Mouse (Mus musculus) liver, adult 2 months (tissue): ENCODE measurements around the gene Pttg1ip. TPM values are rescaled to one million over a fixed set of nuclear protein-coding genes. Genes with fewer than 3 reads are reported as not detected.
A peak's percentile ranks its signal among the peaks of the same experiment; 100 is the strongest.

ENCODE experiments used
- DNase-seq: peaks from one replicate; pipeline ENCODE4 v3.0.0-alpha.2; 2011; ENCODE audit warnings: low read depth, low spot score; ENCODE audit errors: extremely low read depth
- H3K27ac ChIP-seq: fragments of 200-500 bp; replicated peaks from 2 replicates; pipeline ENCODE4 v1.5.1; 2012; ENCODE audit warnings: low read depth, mild to moderate bottlenecking, control low read depth, inconsistent platforms, low read length; ENCODE audit not compliant: insufficient read depth
- H3K27me3 ChIP-seq: fragments of 200-500 bp; 2 replicates; pipeline ENCODE4 v1.6.1; 2012; ENCODE audit warnings: mild to moderate bottlenecking, moderate library complexity, low read length, inconsistent platforms; ENCODE audit not compliant: control insufficient read depth, insufficient read depth
- H3K36me3 ChIP-seq: fragments of 200-500 bp; 2 replicates; pipeline ENCODE4 v1.6.1; 2012; ENCODE audit warnings: low read length, inconsistent platforms; ENCODE audit not compliant: control insufficient read depth, insufficient read depth
- H3K4me1 ChIP-seq: fragments of 200-500 bp; 2 replicates; pipeline ENCODE4 v1.6.1; 2011; ENCODE audit warnings: low read length; ENCODE audit not compliant: control insufficient read depth, insufficient read depth
- H3K4me3 ChIP-seq: fragments of 200-500 bp; 2 replicates; pipeline ENCODE4 v1.5.1; 2011; ENCODE audit warnings: low read depth, mild to moderate bottlenecking, control low read depth, low read length, moderate library complexity; ENCODE audit not compliant: insufficient read depth
- H3K79me2 ChIP-seq: fragments of 200-500 bp; 2 replicates; pipeline ENCODE4 v1.6.1; 2012; ENCODE audit warnings: inconsistent platforms, mild to moderate bottlenecking, low read length, moderate library complexity; ENCODE audit not compliant: control insufficient read depth, insufficient read depth
- H3K9ac ChIP-seq: fragments of 200-500 bp; 2 replicates; pipeline ENCODE4 v1.6.1; 2012; ENCODE audit warnings: low read depth, mild to moderate bottlenecking, control low read depth, inconsistent platforms, low read length
- CTCF ChIP-seq: fragments of 200-500 bp; IDR thresholded peaks from 2 replicates; pipeline ENCODE4 v1.5.1; 2011; ENCODE audit warnings: low read depth, low read length, control low read depth
- POLR2A ChIP-seq: fragments of 200-500 bp; IDR thresholded peaks from 2 replicates; pipeline ENCODE4 v1.6.1; 2011; ENCODE audit warnings: low read length, control low read depth; ENCODE audit not compliant: insufficient read depth; ENCODE audit errors: extremely low read depth
- WGBS: fragments of 180-500 bp; shearing (Covaris S2); methylation state at CpG from one replicate; pipeline ENCODE4 v1.1.7; 2018; 5-methylcytosine and 5-hydroxymethylcytosine counted together
- polyA plus RNA-seq: library from polyadenylated mRNA; depleted of rRNA; stranded (reverse); fragments of >200 nt; gene quantifications from 2 replicates; pipeline ENCODE4 v1.2.3, GENCODE M21; 2012; rRNA removed
- total RNA-seq: library from RNA; depleted of rRNA; stranded (reverse); fragments of >200 nt; gene quantifications from 2 replicates; pipeline ENCODE4 v1.2.3, GENCODE M21; 2014; rRNA removed

Gene Pttg1ip
- 146 and 168 TPM in 2 replicates for total RNA-seq
- 218 and 238 TPM in 2 replicates for polyA plus RNA-seq

DNA sequence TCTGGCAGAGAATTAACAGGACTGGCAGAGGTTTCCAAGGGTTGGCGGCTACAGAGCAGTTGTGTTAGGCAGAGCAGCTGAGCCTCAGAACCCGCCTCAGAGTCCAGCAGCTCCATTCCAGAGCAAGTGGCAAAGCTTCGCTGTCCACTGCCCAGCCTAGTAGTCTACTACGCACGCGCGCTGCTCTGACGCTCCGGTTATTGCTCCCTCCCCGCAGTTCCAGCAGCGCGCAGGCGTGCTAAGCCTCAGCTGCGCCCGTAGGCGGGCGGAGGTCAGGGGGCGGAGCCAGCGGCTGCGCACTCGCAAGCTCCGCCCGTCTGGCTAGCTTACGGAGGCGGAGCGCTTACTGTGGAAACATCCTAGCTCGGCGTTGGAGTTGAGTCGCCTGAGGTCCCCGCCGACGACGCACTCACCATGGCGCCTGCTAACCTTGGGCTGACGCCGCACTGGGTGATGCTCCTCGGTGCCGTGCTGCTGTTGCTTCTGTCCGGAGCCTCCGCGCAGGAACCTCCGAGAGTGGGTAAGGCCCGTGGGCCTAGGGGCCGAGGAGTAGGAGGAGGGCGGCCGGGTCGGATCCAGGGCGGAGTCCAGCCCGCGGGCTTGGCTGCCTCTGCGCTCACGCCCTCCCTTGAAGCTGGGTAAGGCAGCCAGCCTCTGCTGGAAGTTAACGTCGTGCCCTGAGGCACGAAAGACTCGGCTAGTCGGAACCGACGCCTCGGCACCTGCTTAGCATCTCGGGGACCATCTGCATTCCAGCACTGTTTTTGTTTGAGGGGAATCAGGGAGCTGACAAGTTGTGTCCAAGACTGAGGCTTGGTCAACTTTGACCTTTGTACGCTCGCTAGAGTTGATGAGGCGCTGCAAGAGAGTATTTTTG, at the start of gene Pttg1ip:
Gene Pttg1ip, plus strand, starts transcription at position 313 of the 877 bp plus-strand sequence.
- Histone ChIP-seq H3K9ac (peak within 1 kb of the TSS; percentile 96), H3K4me3 (peak within 1 kb of the TSS; percentile 89), H3K27ac (peak within 1 kb of the TSS; percentile 96), H3K4me1 (peaks cover 27% of the 10 kb centered on the region), H3K79me2 (peaks cover 31% of the 10 kb centered on the region; the same call in 1 of the 2 replicates), H3K27me3 (no peaks in the 10 kb centered on the region), H3K36me3 (no peaks in the 10 kb centered on the region)
- TF ChIP-seq CTCF (no peak), POLR2A (peak; percentile 97)
- peak; percentile 92 for DNase-seq
- under 1% methylated on average over 64 of the region's 64 CpGs for WGBS

DNA sequence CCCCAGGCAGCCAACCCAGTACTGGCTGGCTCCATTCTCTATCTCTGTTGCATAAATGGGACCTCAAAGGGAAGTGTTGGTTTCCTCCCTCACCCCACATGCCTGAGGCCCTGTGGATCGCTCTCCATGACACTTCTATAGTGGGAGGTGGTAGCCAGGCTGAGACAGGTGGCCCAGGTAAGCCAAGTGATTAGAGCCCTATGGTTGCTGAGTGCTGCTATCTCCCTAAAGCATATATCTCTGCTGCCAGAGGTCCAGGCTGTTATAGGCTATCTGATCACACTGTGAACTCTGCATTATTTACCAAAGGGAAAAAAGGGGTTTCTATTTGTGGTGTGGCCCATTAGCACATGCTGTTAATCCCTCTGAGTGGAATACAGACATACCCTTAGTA, 49.5 kb upstream of the Pttg1ip start:
- Histone ChIP-seq H3K4me1 (no peaks in the 10 kb centered on the region), H3K36me3 (no peaks in the 10 kb centered on the region), H3K4me3 (no peak overlapping the region), H3K9ac (no peak overlapping the region), H3K27me3 (no peaks in the 10 kb centered on the region), H3K27ac (no peak overlapping the region), H3K79me2 (no peaks in the 10 kb centered on the region)
- TF ChIP-seq POLR2A (no peak), CTCF (no peak)
- DNase-seq = no peak
- 83% methylated on average over 1 of the region's 1 CpGs for WGBS

DNA sequence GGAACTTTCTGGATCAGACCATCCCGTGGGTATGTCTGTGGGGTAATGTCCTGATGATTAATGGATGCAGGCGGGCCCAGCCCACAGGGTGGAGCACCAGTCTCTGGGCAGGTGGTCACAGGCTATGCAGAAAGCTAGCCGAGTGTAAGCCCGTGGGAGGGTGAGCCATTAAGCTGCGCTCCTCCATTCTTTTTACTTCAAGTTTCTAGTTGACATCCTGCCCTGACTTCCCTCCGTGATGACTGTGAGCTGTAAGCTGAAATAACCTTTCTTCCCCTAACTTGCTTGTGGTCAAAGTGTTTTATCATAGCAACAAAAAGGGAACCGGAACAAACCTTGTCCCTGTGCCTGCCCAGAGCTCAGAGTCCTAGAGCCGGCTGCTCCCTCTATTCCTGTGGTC, 44.8 kb upstream of the Pttg1ip start:
- Histone ChIP-seq H3K27me3 (no peaks in the 10 kb centered on the region), H3K27ac (peak overlapping the region; percentile 10; the same call in 1 of the 2 replicates), H3K79me2 (no peaks in the 10 kb centered on the region), H3K4me1 (no peaks in the 10 kb centered on the region), H3K4me3 (no peak overlapping the region), H3K36me3 (no peaks in the 10 kb centered on the region), H3K9ac (no peak overlapping the region)
- no peak for DNase-seq
- TF ChIP-seq CTCF (no peak), POLR2A (no peak)
- WGBS = 68% methylated on average over 8 of the region's 8 CpGs

DNA sequence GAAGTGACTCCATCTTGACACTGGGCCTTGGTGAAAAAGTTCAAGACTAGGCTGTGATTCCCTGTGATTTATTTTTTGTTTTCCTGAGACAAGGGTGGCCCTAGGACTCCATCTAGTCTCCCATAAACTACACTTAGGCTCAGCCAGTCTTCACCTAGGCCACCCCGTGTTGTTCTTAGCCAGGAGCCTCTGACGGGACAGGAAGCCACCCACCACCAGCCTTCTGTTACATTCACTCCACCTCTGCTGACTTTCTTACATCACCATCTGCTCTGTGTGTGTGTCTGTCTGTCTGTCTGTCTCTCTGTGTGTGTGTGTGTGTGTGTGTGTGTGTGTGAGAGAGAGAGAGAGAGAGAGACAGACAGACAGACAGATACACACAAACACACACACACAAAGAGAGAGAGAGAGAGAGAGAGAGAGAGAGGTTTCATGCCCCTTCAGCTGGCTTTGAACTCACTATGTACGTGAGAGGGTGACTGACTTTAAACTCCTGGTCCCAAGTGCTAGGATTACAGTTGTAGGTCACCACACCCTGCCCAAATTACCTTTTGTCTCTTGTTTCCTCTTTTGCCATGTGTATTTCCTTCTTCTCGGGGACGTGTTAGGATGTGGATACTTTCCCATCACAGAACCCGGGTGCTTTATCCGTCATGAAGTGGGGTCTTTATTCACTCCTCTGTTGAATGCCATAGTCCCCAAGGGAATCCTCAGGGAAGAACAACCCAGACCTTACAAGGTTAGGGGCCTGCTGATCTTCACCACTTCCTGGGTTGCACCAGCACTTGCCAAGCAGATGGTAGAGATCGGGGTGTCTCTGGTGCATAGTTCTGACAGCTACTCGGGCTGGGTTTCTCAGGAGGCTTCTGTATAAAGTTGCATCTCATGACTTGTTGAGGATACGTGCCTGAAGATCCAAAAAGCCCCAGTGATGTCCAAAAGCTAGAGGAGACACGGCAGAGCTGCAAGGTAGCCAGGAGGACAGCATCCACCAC, 44.0 kb upstream of the Pttg1ip start:
- Histone ChIP-seq H3K4me1 (no peaks in the 10 kb centered on the region), H3K27me3 (no peaks in the 10 kb centered on the region), H3K27ac (peak overlapping the region; percentile 10), H3K79me2 (no peaks in the 10 kb centered on the region), H3K36me3 (no peaks in the 10 kb centered on the region), H3K9ac (no peak overlapping the region), H3K4me3 (no peak overlapping the region)
- no peak for DNase-seq
- TF ChIP-seq CTCF = no peak
- no peak for TF ChIP-seq POLR2A
- 88% methylated on average over 11 of the region's 11 CpGs for WGBS

DNA sequence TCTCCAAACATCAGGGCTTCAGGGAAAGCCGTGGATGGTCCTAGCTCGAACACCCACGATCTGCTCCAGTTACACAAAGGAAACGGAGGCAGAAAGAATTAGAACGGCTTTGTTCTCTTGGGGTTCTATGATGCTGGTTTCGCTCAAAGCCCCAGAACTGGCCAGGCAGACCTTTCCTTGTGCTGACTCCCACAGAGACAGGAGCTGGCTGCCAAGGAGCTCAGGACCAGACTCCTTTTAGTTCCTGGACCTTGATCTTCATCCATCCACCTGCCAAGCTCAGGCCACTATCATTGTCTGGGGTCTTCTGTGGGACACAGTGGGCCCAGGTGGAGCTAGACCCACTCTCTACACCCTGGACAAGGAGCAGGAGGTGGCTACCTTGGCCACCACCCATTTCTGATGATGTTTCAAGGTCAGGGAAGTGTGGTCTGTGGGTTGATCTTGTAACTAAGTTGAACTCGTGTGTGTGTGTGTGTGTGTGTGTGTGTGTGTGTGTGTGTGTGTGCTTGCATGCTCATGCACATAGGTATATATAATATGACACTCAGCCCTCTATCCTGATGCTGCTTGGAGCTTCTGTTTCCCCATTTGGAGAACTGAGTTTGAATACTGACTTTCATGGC, 42.1 kb upstream of the Pttg1ip start:
- DNase-seq = no peak
- WGBS = 90% methylated on average over 7 of the region's 7 CpGs
- H3K79me2 ChIP-seq = no peaks in the 10 kb centered on the region
- no peak overlapping the region for H3K27ac ChIP-seq
- TF ChIP-seq CTCF = no peak
- TF ChIP-seq POLR2A = no peak
- no peaks in the 10 kb centered on the region for H3K4me1 ChIP-seq
- H3K4me3 ChIP-seq = no peak overlapping the region
- no peak overlapping the region for H3K9ac ChIP-seq
- H3K27me3 ChIP-seq = no peaks in the 10 kb centered on the region
- H3K36me3 ChIP-seq = no peaks in the 10 kb centered on the region
